Mouse (Mus musculus): ENCODE data around the gene 4930595D18Rik.

DNA sequence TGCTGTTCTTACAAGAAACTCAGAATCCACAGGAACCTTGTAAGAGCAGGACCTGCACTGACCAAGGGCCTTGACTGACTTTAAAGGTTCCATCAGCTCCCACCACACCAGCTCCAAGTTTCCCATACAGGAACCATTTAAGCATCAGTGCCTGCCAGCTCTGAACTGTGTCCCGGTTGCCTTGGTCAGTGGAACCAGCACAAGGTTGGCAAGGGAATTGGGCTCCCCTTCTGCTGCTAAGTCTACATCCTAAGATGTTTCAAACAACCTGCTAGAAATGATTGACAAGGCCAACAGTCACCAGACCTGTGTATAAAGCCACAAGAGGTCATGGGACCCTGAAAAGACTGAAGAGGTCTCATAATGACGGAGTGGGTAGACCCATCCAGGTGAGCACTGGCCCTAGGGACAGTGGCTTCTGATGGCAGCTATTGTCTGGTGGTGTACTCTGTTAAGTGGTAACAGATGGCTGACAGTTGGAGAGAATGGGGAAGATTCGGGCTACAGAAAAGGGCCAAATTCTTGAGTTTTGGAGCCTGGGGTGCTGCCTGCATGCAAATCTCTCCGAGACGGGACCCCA is 64.7 kb downstream of the 4930595D18Rik start:
- TF ChIP-seq POLR2A (IDR thresholded peaks at IDR 0.05; ENCODE audit: low read depth, low read length) (no peak), CTCF (IDR thresholded peaks at IDR 0.05; ENCODE audit: extremely low read depth, insufficient read depth, insufficient read length, insufficient replicate concordance) (no peak)

All from spleen, adult 2 months (tissue).